Mouse (Mus musculus) kidney, embryonic 16.5 days (tissue): ENCODE results near the gene Ube2d2b. TPM values are rescaled to one million over a fixed set of nuclear protein-coding genes. Genes with fewer than 3 reads are reported as not detected.

Source experiments
- ATAC-seq: fragments of 200-750 bp; cut with Nextera tagmentation; 2 replicates; pipeline ENCODE4 v1.8.0; 2017; ENCODE audit warnings: moderate TSS enrichment; ENCODE audit not compliant: low FRiP score, low TSS enrichment
- H3K27ac ChIP-seq: fragments of 300-500 bp; sonication (generic); 2 replicates; pipeline ENCODE4 v1.5.1; 2014; ENCODE audit warnings: low read length
- H3K27me3 ChIP-seq: fragments of 300-500 bp; sonication (generic); 2 replicates; pipeline ENCODE4 v1.6.1; 2014; ENCODE audit warnings: low read length, control low read depth, mixed read lengths; ENCODE audit not compliant: insufficient read depth
- H3K36me3 ChIP-seq: fragments of 300-500 bp; sonication (generic); 2 replicates; pipeline ENCODE4 v1.6.1; 2014; ENCODE audit warnings: low read length, control low read depth, mixed read lengths; ENCODE audit not compliant: insufficient read depth
- H3K4me1 ChIP-seq: fragments of 300-500 bp; sonication (generic); 2 replicates; pipeline ENCODE4 v1.6.1; 2014; ENCODE audit warnings: low read length, control low read depth, mixed read lengths; ENCODE audit not compliant: insufficient read depth
- H3K4me2 ChIP-seq: fragments of 300-500 bp; sonication (generic); replicated peaks from 2 replicates; pipeline ENCODE4 v1.6.1; 2014; ENCODE audit warnings: low read depth, low read length
- H3K4me3 ChIP-seq: fragments of 300-500 bp; sonication (generic); 2 replicates; pipeline ENCODE4 v1.5.1; 2014; ENCODE audit warnings: mild to moderate bottlenecking, low read length
- H3K9ac ChIP-seq: fragments of 300-500 bp; sonication (generic); replicated peaks from 2 replicates; pipeline ENCODE4 v1.6.1; 2014; ENCODE audit warnings: low read length
- H3K9me3 ChIP-seq: fragments of 300-500 bp; sonication (generic); 2 replicates; pipeline ENCODE4 v1.6.1; 2016; ENCODE audit warnings: low read length, control low read depth
- WGBS: fragments of 180-500 bp; shearing (Covaris S2); extraction: QIAGEN DNeasy Blood & Tissue Kit; methylation state at CpG from one replicate; pipeline ENCODE4 v1.1.7; 2014; 5-methylcytosine and 5-hydroxymethylcytosine counted together
- polyA plus RNA-seq: library from polyadenylated mRNA; unstranded; fragments of >200 nt; fragmentation: Nextera tagmentation; extraction: Ambion mirVana; gene quantifications from 2 replicates; pipeline ENCODE4 v1.2.1, GENCODE M21; 2015

Gene Ube2d2b
- polyA plus RNA-seq, 1 experiment from 2014 or later, result 0.15 TPM

DNA sequence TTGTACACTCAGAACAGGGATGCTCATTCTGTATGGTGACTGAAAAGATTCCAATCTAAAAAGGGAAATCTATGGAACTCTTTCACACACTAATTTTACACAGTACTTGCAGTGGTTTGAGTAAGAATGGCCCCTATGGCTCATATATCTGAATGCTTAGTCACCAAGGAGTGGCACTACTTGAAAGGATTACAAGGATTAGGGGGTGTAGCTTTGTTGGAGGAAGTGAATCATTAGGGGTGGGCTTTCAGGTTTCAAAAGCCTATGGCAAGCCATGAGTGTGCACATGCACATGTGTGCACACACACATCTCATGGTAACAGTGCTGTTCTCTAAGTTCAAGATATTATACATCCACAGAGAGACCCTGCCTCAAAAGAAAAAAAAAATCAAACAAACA lies 27.3 kb upstream of the Ube2d2b start:
- Histone ChIP-seq H3K27me3 (no peaks in the 10 kb centered on the region), H3K4me2 (no peak overlapping the region)
- ATAC-seq, result no peak

GRCm38 (mm10) chr5:107807496-107807895 lies 22.4 kb upstream of the Ube2d2b start:
- Histone ChIP-seq H3K4me1 (no peaks in the 10 kb centered on the region), H3K9me3 (no peaks in the 10 kb centered on the region), H3K9ac (no peak overlapping the region), H3K27ac (no peak overlapping the region), H3K36me3 (peaks cover 10% of the 10 kb centered on the region), H3K4me3 (no peak overlapping the region), H3K4me2 (no peak overlapping the region), H3K27me3 (no peaks in the 10 kb centered on the region)
- 72% methylated on average over 4 of the region's 4 CpGs for WGBS
- ATAC-seq, result no peak

More for the DNA sequence above, 27.3 kb upstream of the Ube2d2b start:
- Histone ChIP-seq H3K36me3 (peaks cover 1% of the 10 kb centered on the region; the same call in 1 of the 2 replicates), H3K9ac (no peak overlapping the region), H3K4me1 (no peaks in the 10 kb centered on the region), H3K27ac (no peak overlapping the region), H3K4me3 (no peak overlapping the region), H3K9me3 (no peaks in the 10 kb centered on the region)

GRCm38 (mm10) chr5:107814651-107815050 lies 15.2 kb upstream of the Ube2d2b start:
- H3K27me3 ChIP-seq, result no peaks in the 10 kb centered on the region
- H3K9me3 ChIP-seq, result no peaks in the 10 kb centered on the region
- no peaks in the 10 kb centered on the region for H3K4me1 ChIP-seq
- H3K4me2 ChIP-seq, result no peak overlapping the region
- 88% methylated on average over 2 of the region's 2 CpGs for WGBS
- H3K9ac ChIP-seq, result no peak overlapping the region
- H3K27ac ChIP-seq, result no peak overlapping the region
- no peak overlapping the region for H3K4me3 ChIP-seq
- H3K36me3 ChIP-seq, result peaks cover 26% of the 10 kb centered on the region
- no peak for ATAC-seq

DNA sequence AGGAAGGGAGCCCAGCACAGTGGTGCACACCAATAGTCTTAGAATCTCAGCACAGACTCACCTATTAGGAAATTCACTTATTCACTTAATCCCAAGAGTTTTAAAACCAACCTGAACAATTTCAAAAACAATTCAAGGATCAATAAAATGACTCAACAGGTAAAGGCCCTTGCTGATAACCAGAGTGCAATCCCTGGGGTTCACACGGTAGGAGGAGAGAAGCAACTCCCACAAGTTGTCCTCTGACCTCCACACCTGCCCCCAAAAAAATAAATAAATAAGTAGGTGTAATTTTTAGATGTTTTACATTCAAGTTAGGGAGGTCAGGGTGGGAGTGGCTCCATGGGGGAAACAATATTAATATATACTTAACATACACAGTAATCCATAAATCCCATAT lies 7.4 kb upstream of the Ube2d2b start:
- ATAC-seq, result no peak
- Histone ChIP-seq H3K27me3 (no peaks in the 10 kb centered on the region), H3K4me3 (no peak overlapping the region), H3K4me1 (no peaks in the 10 kb centered on the region), H3K4me2 (no peak overlapping the region), H3K27ac (no peak overlapping the region), H3K9ac (no peak overlapping the region), H3K36me3 (no peaks in the 10 kb centered on the region; the same call in 1 of the 2 replicates), H3K9me3 (no peaks in the 10 kb centered on the region)
- WGBS, result 75% methylated on average over 1 of the region's 1 CpGs

- no peak for ATAC-seq
- 94% methylated on average over 3 of the region's 3 CpGs for WGBS
- peaks cover 13% of the 10 kb centered on the region for H3K36me3 ChIP-seq
These were observed 1.5 kb downstream of the Ube2d2b start for GRCm38 (mm10) chr5:107831351-107831750.

GRCm38 (mm10) chr5:107834287-107834686 lies 4.4 kb downstream of the Ube2d2b start:
- no peak overlapping the region for H3K4me2 ChIP-seq
- peaks cover 12% of the 10 kb centered on the region for H3K9me3 ChIP-seq
- WGBS, result 74% methylated on average over 1 of the region's 1 CpGs
- H3K4me1 ChIP-seq, result no peaks in the 10 kb centered on the region
- peaks cover 13% of the 10 kb centered on the region for H3K36me3 ChIP-seq
- no peak overlapping the region for H3K4me3 ChIP-seq
- no peak overlapping the region for H3K27ac ChIP-seq
- ATAC-seq, result no peak
- H3K27me3 ChIP-seq, result no peaks in the 10 kb centered on the region
- no peak overlapping the region for H3K9ac ChIP-seq

More at GRCm38 (mm10) chr5:107831351-107831750, 1.5 kb downstream of the Ube2d2b start:
- no peaks in the 10 kb centered on the region for H3K4me1 ChIP-seq
- peaks cover 12% of the 10 kb centered on the region for H3K9me3 ChIP-seq
- H3K4me2 ChIP-seq, result no peak overlapping the region
- no peaks in the 10 kb centered on the region for H3K27me3 ChIP-seq
- H3K27ac ChIP-seq, result no peak overlapping the region
- H3K9ac ChIP-seq, result no peak overlapping the region
- no peak overlapping the region for H3K4me3 ChIP-seq

GRCm38 (mm10) chr5:107838891-107839644 lies 9.2 kb downstream of the Ube2d2b start:
- Histone ChIP-seq H3K4me1 (no peaks in the 10 kb centered on the region), H3K36me3 (peaks cover 11% of the 10 kb centered on the region; the same call in 1 of the 2 replicates), H3K4me3 (no peak overlapping the region), H3K27ac (no peak overlapping the region), H3K4me2 (no peak overlapping the region), H3K9me3 (no peaks in the 10 kb centered on the region), H3K27me3 (no peaks in the 10 kb centered on the region), H3K9ac (no peak overlapping the region)
- ATAC-seq, result no peak
- 47% methylated on average over 3 of the region's 3 CpGs for WGBS

DNA sequence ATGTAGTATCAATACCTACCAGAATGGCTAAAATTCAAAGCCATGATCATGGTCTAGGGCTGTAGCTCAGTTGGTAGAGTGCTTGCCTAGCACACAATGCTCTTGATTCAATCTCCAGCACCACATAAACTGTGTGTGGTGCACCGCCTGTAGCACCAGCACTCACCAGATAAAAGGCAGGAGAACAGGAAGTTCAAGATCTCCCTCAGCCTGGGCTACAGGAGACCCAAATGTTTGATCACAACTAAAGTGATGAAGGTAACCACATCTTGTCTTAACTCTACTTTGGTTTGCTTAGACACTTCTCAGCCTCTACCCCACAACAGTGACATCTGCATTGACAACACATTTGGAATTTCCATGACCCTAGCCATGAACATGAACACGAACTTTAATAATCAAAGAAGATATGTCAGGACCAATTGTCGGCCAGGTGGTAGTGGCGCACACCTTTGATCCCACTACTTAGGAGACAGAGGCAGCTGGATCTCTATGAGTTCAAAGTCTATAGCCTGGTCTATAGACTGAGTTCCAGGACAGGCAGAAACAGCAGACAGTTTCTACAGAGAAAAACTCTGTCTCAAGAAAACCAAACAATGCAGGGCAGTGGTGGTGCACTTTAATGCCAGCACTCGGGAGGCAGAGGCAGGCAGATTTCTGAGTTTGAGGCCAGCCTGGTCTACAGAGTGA lies 10.8 kb downstream of the Ube2d2b start:
- H3K36me3 ChIP-seq, result peaks cover 11% of the 10 kb centered on the region; the same call in 1 of the 2 replicates
- H3K4me3 ChIP-seq, result no peak overlapping the region
- no peak overlapping the region for H3K27ac ChIP-seq
- H3K4me2 ChIP-seq, result no peak overlapping the region
- WGBS, result 96% methylated on average over 5 of the region's 5 CpGs
- no peaks in the 10 kb centered on the region for H3K9me3 ChIP-seq
- no peak for ATAC-seq
- no peak overlapping the region for H3K9ac ChIP-seq
- no peaks in the 10 kb centered on the region for H3K27me3 ChIP-seq
- no peaks in the 10 kb centered on the region for H3K4me1 ChIP-seq

- Histone ChIP-seq H3K4me2 (no peak overlapping the region), H3K36me3 (peaks cover 2% of the 10 kb centered on the region; the same call in 1 of the 2 replicates), H3K4me1 (no peaks in the 10 kb centered on the region), H3K27ac (no peak overlapping the region), H3K4me3 (no peak overlapping the region), H3K9me3 (no peaks in the 10 kb centered on the region), H3K9ac (no peak overlapping the region), H3K27me3 (no peaks in the 10 kb centered on the region)
- ATAC-seq, result no peak
- 87% methylated on average over 5 of the region's 5 CpGs for WGBS
These were observed 17.4 kb downstream of the Ube2d2b start for GRCm38 (mm10) chr5:107847349-107847748.

DNA sequence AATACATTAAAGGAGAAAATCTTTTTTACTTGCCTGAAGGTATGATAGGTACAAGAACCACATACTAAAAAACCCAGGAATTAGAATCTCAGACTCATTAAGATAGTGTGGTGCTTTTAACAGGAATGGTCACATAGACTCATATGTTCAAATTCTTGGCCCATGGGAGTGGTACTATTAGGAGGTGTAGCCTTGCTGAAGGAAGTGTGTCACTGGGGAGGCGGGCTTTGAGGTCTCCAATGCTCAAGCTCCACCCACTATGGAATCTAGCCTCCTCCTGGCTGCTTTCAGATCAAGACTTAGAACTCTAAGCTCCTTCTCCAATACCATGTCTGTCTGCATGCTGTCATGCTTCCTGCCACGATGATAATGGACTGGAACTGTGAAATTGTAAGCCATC lies 17.9 kb downstream of the Ube2d2b start:
- no peak overlapping the region for H3K27ac ChIP-seq
- ATAC-seq, result no peak
- 60% methylated on average over 2 of the region's 2 CpGs for WGBS
- H3K9ac ChIP-seq, result no peak overlapping the region
- no peak overlapping the region for H3K4me2 ChIP-seq
- no peak overlapping the region for H3K4me3 ChIP-seq
- peaks cover 2% of the 10 kb centered on the region; the same call in 1 of the 2 replicates for H3K36me3 ChIP-seq
- no peaks in the 10 kb centered on the region for H3K27me3 ChIP-seq
- H3K9me3 ChIP-seq, result no peaks in the 10 kb centered on the region
- no peaks in the 10 kb centered on the region for H3K4me1 ChIP-seq
